Mouse (Mus musculus) liver, embryonic 11.5 days (tissue): ENCODE results near the gene Nsmce4a. TPM values are rescaled to one million over a fixed set of nuclear protein-coding genes. Genes with fewer than 3 reads are reported as not detected.

Experiments used
- ATAC-seq: fragments of 200-750 bp; cut with Nextera tagmentation; replicated peaks from 2 replicates; pipeline ENCODE4 v1.8.0; 2017; ENCODE audit warnings: moderate number of reproducible peaks, mild to moderate bottlenecking, moderate TSS enrichment, moderate library complexity; ENCODE audit not compliant: low FRiP score
- DNase-seq: peaks from one replicate; pipeline ENCODE4 v3.0.0-alpha.2; 2017; ENCODE audit warnings: low spot score
- H3K27ac ChIP-seq: fragments of 300-500 bp; sonication (generic); 2 replicates; pipeline ENCODE4 v1.5.1; 2014; ENCODE audit warnings: mild to moderate bottlenecking, low read depth, low read length, control low read depth
- H3K27me3 ChIP-seq: fragments of 300-500 bp; sonication (generic); replicated peaks from 2 replicates; pipeline ENCODE4 v1.6.1; 2014; ENCODE audit warnings: low read length, mixed read lengths; ENCODE audit not compliant: control insufficient read depth, insufficient read depth
- H3K36me3 ChIP-seq: fragments of 300-500 bp; sonication (generic); 2 replicates; pipeline ENCODE4 v1.6.1; 2014; ENCODE audit warnings: mild to moderate bottlenecking, low read length, moderate library complexity, mixed read lengths; ENCODE audit not compliant: control insufficient read depth, insufficient read depth
- H3K4me1 ChIP-seq: fragments of 300-500 bp; sonication (generic); replicated peaks from 2 replicates; pipeline ENCODE4 v1.6.1; 2014; ENCODE audit warnings: low read length, mixed read lengths; ENCODE audit not compliant: control insufficient read depth, insufficient read depth
- H3K4me2 ChIP-seq: fragments of 300-500 bp; sonication (generic); 2 replicates; pipeline ENCODE4 v1.6.1; 2014; ENCODE audit warnings: mild to moderate bottlenecking, control low read depth, moderate library complexity
- H3K4me3 ChIP-seq: fragments of 300-500 bp; sonication (generic); 2 replicates; pipeline ENCODE4 v1.5.1; 2014; ENCODE audit warnings: low read depth, low read length, control low read depth
- H3K9ac ChIP-seq: fragments of 300-500 bp; sonication (generic); 2 replicates; pipeline ENCODE4 v1.6.1; 2014; ENCODE audit warnings: low read depth, low read length, control low read depth
- H3K9me3 ChIP-seq: fragments of 300-500 bp; sonication (generic); 2 replicates; pipeline ENCODE4 v1.6.1; 2016; ENCODE audit warnings: low read length, inconsistent platforms, mixed read lengths; ENCODE audit not compliant: control insufficient read depth
- WGBS: fragments of 180-500 bp; shearing (Covaris S2); extraction: QIAGEN DNeasy Blood & Tissue Kit; methylation state at CpG from one replicate; pipeline ENCODE4 v1.1.7; 2014; 5-methylcytosine and 5-hydroxymethylcytosine counted together
- polyA plus RNA-seq: library from polyadenylated mRNA; unstranded; fragments of >200 nt; fragmentation: Nextera tagmentation; extraction: Ambion mirVana; gene quantifications from 2 replicates; pipeline ENCODE4 v1.2.1, GENCODE M21; 2014

Nsmce4a gene
- polyA plus RNA-seq, 1 experiment from 2014 or later, result 175 TPM

- WGBS, result 66% methylated on average over 4 of the region's 4 CpGs
- Histone ChIP-seq H3K27ac (no peak overlapping the region), H3K9me3 (no peaks in the 10 kb centered on the region), H3K27me3 (peaks cover 4% of the 10 kb centered on the region; the same call in 1 of the 2 replicates), H3K4me1 (no peaks in the 10 kb centered on the region), H3K4me3 (no peak overlapping the region), H3K4me2 (no peak overlapping the region), H3K9ac (no peak overlapping the region), H3K36me3 (no peaks in the 10 kb centered on the region)
- DNase-seq (no peak), ATAC-seq (no peak)
Observed at GRCm38 (mm10) chr7:130553321-130553720, 19.6 kb downstream of the Nsmce4a start.

- Histone ChIP-seq H3K4me1 (no peaks in the 10 kb centered on the region), H3K9me3 (no peaks in the 10 kb centered on the region), H3K36me3 (no peaks in the 10 kb centered on the region), H3K27ac (no peak overlapping the region), H3K4me2 (no peak overlapping the region), H3K9ac (no peak overlapping the region), H3K27me3 (peaks cover 4% of the 10 kb centered on the region; the same call in 1 of the 2 replicates), H3K4me3 (no peak overlapping the region)
- no peak for DNase-seq
- 64% methylated on average over 5 of the region's 5 CpGs for WGBS
- ATAC-seq, result no peak
Observed at GRCm38 (mm10) chr7:130552780-130553179, 20.1 kb downstream of the Nsmce4a start.

- H3K36me3 ChIP-seq, result peaks cover 14% of the 10 kb centered on the region; the same call in 1 of the 2 replicates
- no peak for ATAC-seq
- H3K4me2 ChIP-seq, result peak overlapping the region; percentile 88
- H3K27ac ChIP-seq, result no peak overlapping the region
- no peaks in the 10 kb centered on the region for H3K9me3 ChIP-seq
- H3K9ac ChIP-seq, result no peak overlapping the region
- no peak for DNase-seq
- peaks cover 18% of the 10 kb centered on the region for H3K4me1 ChIP-seq
- 72% methylated on average over 12 of the region's 12 CpGs for WGBS
- H3K4me3 ChIP-seq, result peak overlapping the region; percentile 94; the same call in 1 of the 2 replicates
- peaks cover 1% of the 10 kb centered on the region; the same call in 1 of the 2 replicates for H3K27me3 ChIP-seq
Observed at GRCm38 (mm10) chr7:130547635-130548175, 25.2 kb downstream of the Nsmce4a start.

GRCm38 (mm10) chr7:130546791-130547484 lies 26.0 kb downstream of the Nsmce4a start:
- WGBS, result under 1% methylated on average over 78 of the region's 84 CpGs
- H3K36me3 ChIP-seq, result peaks cover 20% of the 10 kb centered on the region
- DNase-seq (peak; percentile 94), ATAC-seq (peak; percentile 93)
- no peaks in the 10 kb centered on the region for H3K27me3 ChIP-seq
- peak overlapping the region; percentile 88 for H3K4me2 ChIP-seq
- H3K27ac ChIP-seq, result peak overlapping the region; percentile 100
- H3K4me3 ChIP-seq, result peak overlapping the region; percentile 94
- no peaks in the 10 kb centered on the region for H3K9me3 ChIP-seq
- peak overlapping the region; percentile 99 for H3K9ac ChIP-seq
- H3K4me1 ChIP-seq, result peaks cover 18% of the 10 kb centered on the region

GRCm38 (mm10) chr7:130546421-130546790 lies 26.5 kb downstream of the Nsmce4a start:
- Histone ChIP-seq H3K27me3 (no peaks in the 10 kb centered on the region), H3K4me1 (peaks cover 18% of the 10 kb centered on the region), H3K4me2 (peak overlapping the region; percentile 88), H3K36me3 (peaks cover 23% of the 10 kb centered on the region), H3K9ac (peak overlapping the region; percentile 99), H3K4me3 (peak overlapping the region; percentile 94), H3K9me3 (no peaks in the 10 kb centered on the region), H3K27ac (peak overlapping the region; percentile 100)
- no peak for DNase-seq
- no peak; the same call in 1 of the 2 replicates for ATAC-seq
- 5% methylated on average over 7 of the region's 7 CpGs for WGBS

GRCm38 (mm10) chr7:130545893-130546292 lies 27.0 kb downstream of the Nsmce4a start:
- DNase-seq (no peak), ATAC-seq (no peak)
- Histone ChIP-seq H3K9me3 (no peaks in the 10 kb centered on the region), H3K4me2 (peak overlapping the region; percentile 88), H3K9ac (peak overlapping the region; percentile 99), H3K27ac (peak overlapping the region; percentile 100), H3K27me3 (no peaks in the 10 kb centered on the region), H3K4me3 (peak overlapping the region; percentile 94), H3K36me3 (peaks cover 25% of the 10 kb centered on the region), H3K4me1 (peaks cover 18% of the 10 kb centered on the region)
- 47% methylated on average over 3 of the region's 3 CpGs for WGBS

GRCm38 (mm10) chr7:130545401-130545800 lies 27.5 kb downstream of the Nsmce4a start:
- peak overlapping the region; percentile 94 for H3K4me3 ChIP-seq
- no peak for ATAC-seq
- H3K9me3 ChIP-seq, result no peaks in the 10 kb centered on the region
- H3K27me3 ChIP-seq, result no peaks in the 10 kb centered on the region
- peak overlapping the region; percentile 88 for H3K4me2 ChIP-seq
- no peak for DNase-seq
- H3K9ac ChIP-seq, result no peak overlapping the region; the same call in 1 of the 2 replicates
- WGBS, result 90% methylated on average over 5 of the region's 5 CpGs
- H3K36me3 ChIP-seq, result peaks cover 26% of the 10 kb centered on the region
- H3K4me1 ChIP-seq, result peaks cover 18% of the 10 kb centered on the region
- H3K27ac ChIP-seq, result no peak overlapping the region

GRCm38 (mm10) chr7:130543181-130543580 lies 29.7 kb downstream of the Nsmce4a start:
- Histone ChIP-seq H3K4me1 (peaks cover 18% of the 10 kb centered on the region), H3K4me3 (no peak overlapping the region), H3K9ac (no peak overlapping the region), H3K27ac (no peak overlapping the region), H3K36me3 (peaks cover 40% of the 10 kb centered on the region), H3K4me2 (no peak overlapping the region), H3K27me3 (no peaks in the 10 kb centered on the region), H3K9me3 (no peaks in the 10 kb centered on the region)
- ATAC-seq, result no peak
- WGBS, result 96% methylated on average over 4 of the region's 4 CpGs
- no peak for DNase-seq

GRCm38 (mm10) chr7:130540176-130540575 lies 32.7 kb downstream of the Nsmce4a start:
- Histone ChIP-seq H3K27ac (no peak overlapping the region), H3K36me3 (peaks cover 51% of the 10 kb centered on the region)
- ATAC-seq, result no peak

More at GRCm38 (mm10) chr7:130540176-130540575, 32.7 kb downstream of the Nsmce4a start:
- WGBS, result 87% methylated on average over 7 of the region's 7 CpGs
- Histone ChIP-seq H3K9ac (no peak overlapping the region), H3K9me3 (no peaks in the 10 kb centered on the region), H3K4me2 (no peak overlapping the region), H3K27me3 (no peaks in the 10 kb centered on the region), H3K4me1 (peaks cover 4% of the 10 kb centered on the region), H3K4me3 (no peak overlapping the region)
- no peak for DNase-seq
